Mouse (Mus musculus) CD4-positive, CD25-positive, alpha-beta regulatory T cell, adult 4 months (primary cell): Measurements from ENCODE around the gene Hspa14. TPM values are rescaled to one million over a fixed set of nuclear protein-coding genes. Genes with fewer than 3 reads are reported as not detected.

Experiments used
- polyA plus RNA-seq, 2 experiments: library from polyadenylated mRNA; unstranded; fragments of 100-300 nt; shearing (Covaris generic); gene quantifications; one replicate each; pipeline ENCODE4 v1.2.1; 2017

The Hspa14 gene
- polyA plus RNA-seq, 2 experiments from 2014 or later, result 108 to 136 TPM

Other genes with a start within 250 kb of the Hspa14 start
- 10 to 100 TPM; 57.0 to 61.4 TPM for gene Nmt2, start 228.6 kb downstream of the Hspa14 start, polyA plus RNA-seq
- 10 to 100 TPM; 20.8 to 21.6 TPM for gene Rpp38, start 180.2 kb downstream of the Hspa14 start, polyA plus RNA-seq
- gene Acbd7, start 176.6 kb downstream of the Hspa14 start, polyA plus RNA-seq, result under 1 TPM in 1 of 2 experiments, not detected in 1; 0.65 TPM
- gene Olah, start 115.6 kb downstream of the Hspa14 start, polyA plus RNA-seq, result not detected
- gene Meig1, start 90.2 kb downstream of the Hspa14 start, polyA plus RNA-seq, result not detected
- 10 to 100 TPM; 16.8 to 19.8 TPM for gene Dclre1c, start 88.7 kb downstream of the Hspa14 start, polyA plus RNA-seq
- 1 to 10 TPM in 1 of 2 experiments, under 1 TPM in 1; 0.90 to 1.1 TPM for gene Suv39h2, start 37.8 kb downstream of the Hspa14 start, polyA plus RNA-seq
- 1 to 10 TPM; 2.3 to 3.4 TPM for gene Gm45902, start within 50 bp of the Hspa14 start, polyA plus RNA-seq
- gene Cdnf, start 216 bp upstream of the Hspa14 start, polyA plus RNA-seq, result 1 to 10 TPM in 1 of 2 experiments, under 1 TPM in 1; 0.24 to 1.2 TPM
- gene Fam107b, start 57.7 kb upstream of the Hspa14 start, polyA plus RNA-seq, result 100 to 1,000 TPM; 204 to 239 TPM